Mouse (Mus musculus) midbrain, embryonic 10.5 days (tissue): ENCODE results near the gene Arap1. TPM values are rescaled to one million over a fixed set of nuclear protein-coding genes. Genes with fewer than 3 reads are reported as not detected.

Experiments
- DNase-seq: peaks from one replicate; pipeline ENCODE4 v3.0.0-alpha.2; 2017; ENCODE audit warnings: low spot score
- H3K27ac ChIP-seq: fragments of 300-500 bp; sonication (generic); replicated peaks from 2 replicates; pipeline ENCODE4 v1.5.1; 2016; ENCODE audit warnings: mild to moderate bottlenecking
- H3K27me3 ChIP-seq: fragments of 300-500 bp; sonication (generic); 2 replicates; pipeline ENCODE4 v1.6.1; 2016; ENCODE audit warnings: low read depth, mild to moderate bottlenecking; ENCODE audit not compliant: poor library complexity, severe bottlenecking
- H3K36me3 ChIP-seq: fragments of 300-500 bp; sonication (generic); 2 replicates; pipeline ENCODE4 v1.6.1; 2016; ENCODE audit warnings: mild to moderate bottlenecking, moderate library complexity
- H3K4me1 ChIP-seq: fragments of 300-500 bp; sonication (generic); 2 replicates; pipeline ENCODE4 v1.6.1; 2016
- H3K4me3 ChIP-seq: fragments of 300-500 bp; sonication (generic); 2 replicates; pipeline ENCODE4 v1.5.1; 2016; ENCODE audit warnings: mild to moderate bottlenecking, moderate library complexity
- H3K9me3 ChIP-seq: fragments of 300-500 bp; sonication (generic); replicated peaks from 2 replicates; pipeline ENCODE4 v1.6.1; 2016; ENCODE audit warnings: mild to moderate bottlenecking
- WGBS: fragments of 180-500 bp; shearing (Covaris S2); methylation state at CpG from one replicate; pipeline ENCODE4 v1.1.7; 2016; 5-methylcytosine and 5-hydroxymethylcytosine counted together
- polyA plus RNA-seq: library from polyadenylated mRNA; unstranded; fragments of >200 nt; fragmentation: Nextera tagmentation; extraction: Ambion mirVana; gene quantifications from 2 replicates; pipeline ENCODE4 v1.2.1, GENCODE M21; 2016

Arap1 gene
- polyA plus RNA-seq, 1 experiment from 2014 or later = 13.6 TPM

GRCm38 (mm10) chr7:101317014-101317413 lies 30.9 kb upstream of the Arap1 start, which contains the start of gene Stard10:
Gene Stard10 (plus strand): TSS chr7:101317086.
- DNase-seq = no peak
- no peaks in the 10 kb centered on the region for H3K9me3 ChIP-seq
- 83% methylated on average over 3 of the region's 3 CpGs for WGBS

GRCm38 (mm10) chr7:101318848-101319247 lies 29.0 kb upstream of the Arap1 start:
- H3K4me1 ChIP-seq = peaks cover 33% of the 10 kb centered on the region
- no peak for DNase-seq
- H3K27me3 ChIP-seq = peaks cover 49% of the 10 kb centered on the region
- 78% methylated on average over 4 of the region's 4 CpGs for WGBS
- H3K27ac ChIP-seq = no peak overlapping the region
- H3K9me3 ChIP-seq = no peaks in the 10 kb centered on the region
- H3K4me3 ChIP-seq = no peak overlapping the region
- H3K36me3 ChIP-seq = no peaks in the 10 kb centered on the region

More at GRCm38 (mm10) chr7:101317014-101317413, 30.9 kb upstream of the Arap1 start, which contains the start of gene Stard10:
- Histone ChIP-seq H3K27ac (no peak within 1 kb of the TSS), H3K4me3 (no peak within 1 kb of the TSS), H3K27me3 (peaks cover 35% of the 10 kb centered on the region), H3K4me1 (peaks cover 17% of the 10 kb centered on the region), H3K36me3 (no peaks in the 10 kb centered on the region)

- Histone ChIP-seq H3K27me3 (peaks cover 49% of the 10 kb centered on the region), H3K4me3 (no peak overlapping the region)
- 86% methylated on average over 1 of the region's 1 CpGs for WGBS
Observed at GRCm38 (mm10) chr7:101319796-101320195, 28.1 kb upstream of the Arap1 start.

GRCm38 (mm10) chr7:101320399-101321217 lies 27.3 kb upstream of the Arap1 start:
- H3K36me3 ChIP-seq = no peaks in the 10 kb centered on the region
- peak overlapping the region; percentile 83 for H3K27ac ChIP-seq
- H3K27me3 ChIP-seq = peaks cover 49% of the 10 kb centered on the region
- H3K4me1 ChIP-seq = peaks cover 33% of the 10 kb centered on the region
- WGBS = 7% methylated on average over 28 of the region's 37 CpGs
- peak overlapping the region; percentile 84 for H3K4me3 ChIP-seq
- peak; percentile 67 for DNase-seq
- no peaks in the 10 kb centered on the region for H3K9me3 ChIP-seq

More at GRCm38 (mm10) chr7:101319796-101320195, 28.1 kb upstream of the Arap1 start:
- H3K4me1 ChIP-seq = peaks cover 33% of the 10 kb centered on the region
- no peak overlapping the region for H3K27ac ChIP-seq
- no peaks in the 10 kb centered on the region for H3K36me3 ChIP-seq
- H3K9me3 ChIP-seq = no peaks in the 10 kb centered on the region
- DNase-seq = no peak

- WGBS = under 1% methylated on average over 55 of the region's 61 CpGs
- H3K27me3 ChIP-seq = peaks cover 49% of the 10 kb centered on the region
Observed at GRCm38 (mm10) chr7:101321218-101321827, 26.5 kb upstream of the Arap1 start.

GRCm38 (mm10) chr7:101323141-101323594 lies 24.7 kb upstream of the Arap1 start:
- Histone ChIP-seq H3K27ac (no peak overlapping the region), H3K4me1 (peaks cover 33% of the 10 kb centered on the region), H3K36me3 (no peaks in the 10 kb centered on the region), H3K4me3 (no peak overlapping the region), H3K27me3 (peaks cover 49% of the 10 kb centered on the region), H3K9me3 (no peaks in the 10 kb centered on the region)
- no peak for DNase-seq
- 73% methylated on average over 4 of the region's 4 CpGs for WGBS

More at GRCm38 (mm10) chr7:101321218-101321827, 26.5 kb upstream of the Arap1 start:
- Histone ChIP-seq H3K4me1 (peaks cover 33% of the 10 kb centered on the region), H3K4me3 (peak overlapping the region; percentile 84), H3K27ac (peak overlapping the region; percentile 83), H3K36me3 (no peaks in the 10 kb centered on the region), H3K9me3 (no peaks in the 10 kb centered on the region)
- DNase-seq = peak; percentile 55

GRCm38 (mm10) chr7:101324142-101324962 lies 23.5 kb upstream of the Arap1 start:
- H3K27me3 ChIP-seq = peaks cover 39% of the 10 kb centered on the region
- H3K9me3 ChIP-seq = no peaks in the 10 kb centered on the region
- WGBS = 76% methylated on average over 6 of the region's 6 CpGs

GRCm38 (mm10) chr7:101326006-101326405 lies 21.9 kb upstream of the Arap1 start:
- DNase-seq = no peak

More at GRCm38 (mm10) chr7:101324142-101324962, 23.5 kb upstream of the Arap1 start:
- no peaks in the 10 kb centered on the region for H3K36me3 ChIP-seq
- peaks cover 40% of the 10 kb centered on the region for H3K4me1 ChIP-seq
- DNase-seq = no peak
- no peak overlapping the region; the same call in 1 of the 2 replicates for H3K27ac ChIP-seq
- H3K4me3 ChIP-seq = no peak overlapping the region

GRCm38 (mm10) chr7:101327263-101327662 lies 20.6 kb upstream of the Arap1 start:
- Histone ChIP-seq H3K27ac (no peak overlapping the region), H3K36me3 (no peaks in the 10 kb centered on the region), H3K4me1 (peaks cover 27% of the 10 kb centered on the region), H3K4me3 (no peak overlapping the region), H3K9me3 (no peaks in the 10 kb centered on the region), H3K27me3 (peaks cover 12% of the 10 kb centered on the region)
- no peak for DNase-seq
- WGBS = 54% methylated on average over 5 of the region's 5 CpGs

More at GRCm38 (mm10) chr7:101326006-101326405, 21.9 kb upstream of the Arap1 start:
- H3K9me3 ChIP-seq = no peaks in the 10 kb centered on the region
- H3K27ac ChIP-seq = no peak overlapping the region
- H3K27me3 ChIP-seq = peaks cover 24% of the 10 kb centered on the region
- H3K36me3 ChIP-seq = no peaks in the 10 kb centered on the region
- H3K4me3 ChIP-seq = no peak overlapping the region
- 83% methylated on average over 5 of the region's 5 CpGs for WGBS
- H3K4me1 ChIP-seq = peaks cover 37% of the 10 kb centered on the region

- Histone ChIP-seq H3K4me3 (no peak overlapping the region), H3K4me1 (peaks cover 25% of the 10 kb centered on the region), H3K27me3 (peaks cover 7% of the 10 kb centered on the region), H3K36me3 (no peaks in the 10 kb centered on the region), H3K9me3 (no peaks in the 10 kb centered on the region), H3K27ac (no peak overlapping the region)
- DNase-seq = no peak
- WGBS = 84% methylated on average over 2 of the region's 2 CpGs
Observed at GRCm38 (mm10) chr7:101327786-101328185, 20.1 kb upstream of the Arap1 start.

GRCm38 (mm10) chr7:101328621-101329158 lies 19.2 kb upstream of the Arap1 start:
- H3K27ac ChIP-seq = no peak overlapping the region
- H3K4me1 ChIP-seq = peaks cover 16% of the 10 kb centered on the region
- H3K27me3 ChIP-seq = no peaks in the 10 kb centered on the region; the same call in 1 of the 2 replicates
- H3K4me3 ChIP-seq = no peak overlapping the region
- DNase-seq = no peak
- H3K9me3 ChIP-seq = no peaks in the 10 kb centered on the region
- no peaks in the 10 kb centered on the region for H3K36me3 ChIP-seq
- WGBS = 69% methylated on average over 4 of the region's 4 CpGs

- DNase-seq = no peak
- peak overlapping the region; percentile 2; the same call in 1 of the 2 replicates for H3K27ac ChIP-seq
- no peaks in the 10 kb centered on the region; the same call in 1 of the 2 replicates for H3K27me3 ChIP-seq
- H3K4me1 ChIP-seq = peaks cover 16% of the 10 kb centered on the region
- H3K4me3 ChIP-seq = no peak overlapping the region
- no peaks in the 10 kb centered on the region for H3K9me3 ChIP-seq
- 76% methylated on average over 4 of the region's 4 CpGs for WGBS
- H3K36me3 ChIP-seq = no peaks in the 10 kb centered on the region
Observed at GRCm38 (mm10) chr7:101329606-101330005, 18.3 kb upstream of the Arap1 start.
